Mouse (Mus musculus) kidney, embryonic 14.5 days (tissue): ENCODE measurements at regions not wholly inside any gene's neighbourhood (a gene's known extent, or its start where the extent isn't known, plus 50 kb on each side); places are given as distances from the start of the nearest gene placed in this dataset.
A peak's percentile ranks its signal among the peaks of the same experiment; 100 is the strongest.

Experiments
- ATAC-seq: fragments of 200-750 bp; cut with Nextera tagmentation; 2 replicates; pipeline ENCODE4 v1.8.0; 2017; ENCODE audit warnings: moderate number of reproducible peaks, mild to moderate bottlenecking, moderate TSS enrichment, moderate library complexity; ENCODE audit not compliant: low FRiP score, low TSS enrichment
- H3K27ac ChIP-seq: fragments of 300-500 bp; sonication (generic); 2 replicates; pipeline ENCODE4 v1.5.1; 2014; ENCODE audit warnings: low read depth, mild to moderate bottlenecking, low read length, moderate library complexity, mixed read lengths
- H3K27me3 ChIP-seq: fragments of 300-500 bp; sonication (generic); 2 replicates; pipeline ENCODE4 v1.6.1; 2014; ENCODE audit warnings: mild to moderate bottlenecking, low read length; ENCODE audit not compliant: control insufficient read depth, insufficient read depth
- H3K36me3 ChIP-seq: fragments of 300-500 bp; sonication (generic); 2 replicates; pipeline ENCODE4 v1.6.1; 2014; ENCODE audit warnings: low read length, mixed read lengths; ENCODE audit not compliant: control insufficient read depth, insufficient read depth
- H3K4me1 ChIP-seq: fragments of 300-500 bp; sonication (generic); 2 replicates; pipeline ENCODE4 v1.6.1; 2014; ENCODE audit warnings: low read length, mixed read lengths; ENCODE audit not compliant: control insufficient read depth, insufficient read depth
- H3K4me2 ChIP-seq: fragments of 300-500 bp; sonication (generic); replicated peaks from 2 replicates; pipeline ENCODE4 v1.6.1; 2014; ENCODE audit warnings: low read depth, mild to moderate bottlenecking, low read length
- H3K4me3 ChIP-seq: fragments of 300-500 bp; sonication (generic); 2 replicates; pipeline ENCODE4 v1.5.1; 2014; ENCODE audit warnings: mild to moderate bottlenecking, low read length
- H3K9ac ChIP-seq: fragments of 300-500 bp; sonication (generic); 2 replicates; pipeline ENCODE4 v1.6.1; 2014; ENCODE audit warnings: low read depth, mild to moderate bottlenecking, low read length, moderate library complexity
- H3K9me3 ChIP-seq: fragments of 300-500 bp; sonication (generic); 2 replicates; pipeline ENCODE4 v1.6.1; 2016; ENCODE audit warnings: low read length; ENCODE audit not compliant: control insufficient read depth
- WGBS: fragments of 180-500 bp; shearing (Covaris S2); extraction: QIAGEN DNeasy Blood & Tissue Kit; methylation state at CpG from one replicate; pipeline ENCODE4 v1.1.7; 2014; 5-methylcytosine and 5-hydroxymethylcytosine counted together

DNA sequence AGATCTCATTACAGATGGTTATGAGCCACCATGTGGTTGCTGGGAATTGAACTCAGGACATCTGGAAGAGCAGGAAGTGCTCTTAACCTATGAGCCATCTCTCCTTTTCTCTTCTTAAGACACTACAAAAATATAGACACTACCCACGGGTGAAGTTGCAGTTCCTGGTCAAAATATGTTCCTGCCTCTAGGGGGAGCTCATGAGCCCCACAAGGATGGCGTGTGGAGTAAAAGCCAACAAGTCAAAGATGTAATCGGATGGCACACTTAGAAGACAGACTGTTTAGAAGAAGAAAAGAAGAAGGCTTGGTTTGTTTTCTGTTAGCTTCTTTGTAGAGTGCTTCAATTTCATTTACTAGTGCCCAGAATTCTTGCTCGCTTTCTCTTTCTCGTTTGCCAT, 161.7 kb downstream of the Minar1 start:
- Histone ChIP-seq H3K4me2 (no peak overlapping the region), H3K4me1 (no peaks in the 10 kb centered on the region), H3K4me3 (no peak overlapping the region), H3K36me3 (no peaks in the 10 kb centered on the region), H3K9me3 (no peaks in the 10 kb centered on the region), H3K27ac (no peak overlapping the region), H3K9ac (no peak overlapping the region), H3K27me3 (no peaks in the 10 kb centered on the region)
- ATAC-seq = no peak
- 37% methylated on average over 5 of the region's 5 CpGs for WGBS

DNA sequence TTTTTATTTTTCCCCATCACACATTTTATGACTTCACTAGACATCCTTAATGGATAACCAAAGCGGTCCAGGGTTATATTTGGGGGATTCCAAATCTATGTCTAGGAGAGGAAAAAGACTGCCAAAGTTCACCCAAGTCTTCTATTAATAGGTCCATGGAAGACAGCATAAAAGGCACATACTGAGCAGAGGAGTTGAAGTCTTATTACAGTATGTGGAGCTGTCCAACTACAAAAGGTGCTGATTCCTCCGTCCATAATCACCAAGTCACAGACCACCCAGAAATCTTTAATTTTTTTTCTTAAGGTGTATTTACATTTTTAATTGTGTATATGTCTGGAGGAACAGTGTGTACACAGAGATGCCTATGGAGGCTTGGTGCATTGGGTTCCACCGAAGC, 166.3 kb downstream of the Minar1 start:
- Histone ChIP-seq H3K4me2 (no peak overlapping the region), H3K27ac (no peak overlapping the region), H3K9ac (no peak overlapping the region), H3K4me3 (no peak overlapping the region), H3K4me1 (no peaks in the 10 kb centered on the region), H3K9me3 (no peaks in the 10 kb centered on the region), H3K27me3 (no peaks in the 10 kb centered on the region), H3K36me3 (no peaks in the 10 kb centered on the region)
- ATAC-seq = no peak
- WGBS = 74% methylated on average over 3 of the region's 3 CpGs

DNA sequence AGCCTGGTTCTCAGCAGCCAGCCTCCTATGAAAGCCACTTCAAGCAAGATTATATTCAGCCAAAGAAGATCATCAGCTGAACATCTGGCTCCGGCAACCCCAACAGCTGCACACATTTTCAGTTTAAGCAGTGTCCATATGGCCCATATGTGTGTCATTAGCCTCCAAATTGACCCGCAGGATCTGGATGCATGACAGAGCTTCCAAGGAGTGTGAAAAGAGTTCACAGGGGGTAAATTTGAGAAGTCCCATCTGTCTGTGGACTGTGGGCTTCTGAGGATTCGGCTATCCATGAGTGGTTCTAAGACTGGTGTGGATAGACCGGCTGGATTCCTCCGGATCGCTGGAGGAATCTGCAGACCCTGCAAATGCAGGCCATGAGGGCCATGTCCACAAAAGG, 173.3 kb downstream of the Minar1 start:
- Histone ChIP-seq H3K4me1 (no peaks in the 10 kb centered on the region), H3K4me2 (no peak overlapping the region), H3K9ac (no peak overlapping the region), H3K27me3 (no peaks in the 10 kb centered on the region), H3K36me3 (no peaks in the 10 kb centered on the region), H3K4me3 (no peak overlapping the region), H3K9me3 (no peaks in the 10 kb centered on the region), H3K27ac (no peak overlapping the region)
- peak; percentile 57 for ATAC-seq
- 54% methylated on average over 6 of the region's 6 CpGs for WGBS
